Mouse (Mus musculus) midbrain, postnatal 0 days (tissue): ENCODE data around the gene Oxct1. TPM values are rescaled to one million over a fixed set of nuclear protein-coding genes. Genes with fewer than 3 reads are reported as not detected.

Source experiments
- ATAC-seq: fragments of 200-750 bp; cut with Nextera tagmentation; 2 replicates; pipeline ENCODE4 v1.8.0; 2017; ENCODE audit warnings: moderate number of reproducible peaks, mild to moderate bottlenecking, moderate TSS enrichment, moderate library complexity; ENCODE audit not compliant: low FRiP score
- DNase-seq: peaks from one replicate; pipeline ENCODE4 v3.0.0-alpha.2; 2015; ENCODE audit warnings: low spot score
- H3K27ac ChIP-seq: fragments of 300-500 bp; sonication (generic); 2 replicates; pipeline ENCODE4 v1.5.1; 2014; ENCODE audit warnings: low read depth, mild to moderate bottlenecking, low read length, mixed read lengths
- H3K27me3 ChIP-seq: fragments of 300-500 bp; sonication (generic); 2 replicates; pipeline ENCODE4 v1.6.1; 2014; ENCODE audit warnings: low read length, control low read depth, mixed read lengths; ENCODE audit not compliant: insufficient read depth
- H3K36me3 ChIP-seq: fragments of 300-500 bp; sonication (generic); 2 replicates; pipeline ENCODE4 v1.6.1; 2014; ENCODE audit warnings: low read length, control low read depth, mixed read lengths; ENCODE audit not compliant: insufficient read depth
- H3K4me1 ChIP-seq: fragments of 300-500 bp; sonication (generic); 2 replicates; pipeline ENCODE4 v1.6.1; 2014; ENCODE audit warnings: mild to moderate bottlenecking, control low read depth, antibody characterized with exemption, low read length, mixed read lengths; ENCODE audit not compliant: insufficient read depth
- H3K4me2 ChIP-seq: fragments of 300-500 bp; sonication (generic); 2 replicates; pipeline ENCODE4 v1.6.1; 2014; ENCODE audit warnings: low read depth, mild to moderate bottlenecking, low read length, mixed read lengths; ENCODE audit not compliant: poor library complexity, severe bottlenecking
- H3K4me3 ChIP-seq: fragments of 300-500 bp; sonication (generic); 2 replicates; pipeline ENCODE4 v1.5.1; 2014; ENCODE audit warnings: low read depth, mild to moderate bottlenecking, low read length, moderate library complexity
- H3K9ac ChIP-seq: fragments of 300-500 bp; sonication (generic); replicated peaks from 2 replicates; pipeline ENCODE4 v1.6.1; 2014; ENCODE audit warnings: mild to moderate bottlenecking, low read length, moderate library complexity, mixed read lengths; ENCODE audit not compliant: poor library complexity, severe bottlenecking
- H3K9me3 ChIP-seq: fragments of 300-500 bp; sonication (generic); 2 replicates; pipeline ENCODE4 v1.6.1; 2016; ENCODE audit warnings: low read length, control low read depth
- CTCF ChIP-seq: IDR thresholded peaks from 2 replicates; pipeline ENCODE4 v1.5.1; 2016; ENCODE audit warnings: antibody characterized with exemption, mild to moderate bottlenecking
- polyA plus RNA-seq: library from polyadenylated mRNA; unstranded; fragments of >200 nt; fragmentation: Nextera tagmentation; extraction: Ambion mirVana; gene quantifications from 2 replicates; pipeline ENCODE4 v1.2.1, GENCODE M21; 2015
- total RNA-seq: library from RNA; depleted of rRNA; stranded (reverse); fragments of >200 nt; gene quantifications from 2 replicates; pipeline ENCODE4 v1.2.3, GENCODE M21; 2014; rRNA removed

Gene Oxct1
- total and polyA plus RNA-seq, 2 experiments from 2014 or later = 240 to 461 TPM

- H3K9ac ChIP-seq = no peak overlapping the region
- no peak overlapping the region for H3K4me3 ChIP-seq
- no peak overlapping the region for H3K27ac ChIP-seq
- DNase-seq (no peak), ATAC-seq (no peak)
- no peak for TF ChIP-seq CTCF
- no peaks in the 10 kb centered on the region for H3K9me3 ChIP-seq
- no peaks in the 10 kb centered on the region for H3K36me3 ChIP-seq
- no peak overlapping the region for H3K4me2 ChIP-seq
- no peaks in the 10 kb centered on the region for H3K27me3 ChIP-seq
- H3K4me1 ChIP-seq = no peaks in the 10 kb centered on the region
Measured at GRCm38 (mm10) chr15:4197913-4198312, 171.7 kb downstream of the Oxct1 start.

Other genes with a start within 250 kb of the Oxct1 start
- 11.4 and 14.3 TPM in 2 replicates for gene Fbxo4, start 46.8 kb upstream of the Oxct1 start, total RNA-seq
- 9.4 and 9.8 TPM in 2 replicates for gene Fbxo4, start 46.8 kb upstream of the Oxct1 start, polyA plus RNA-seq
- 36.9 and 38.3 TPM in 2 replicates for gene AW549877, start 30.6 kb upstream of the Oxct1 start, total RNA-seq
- gene AW549877, start 30.6 kb upstream of the Oxct1 start, polyA plus RNA-seq = 25.4 and 27.7 TPM in 2 replicates